Mouse (Mus musculus) intestine, embryonic 14.5 days (tissue): ENCODE results near the gene Chrd. TPM values are rescaled to one million over a fixed set of nuclear protein-coding genes. Genes with fewer than 3 reads are reported as not detected.
A peak's percentile ranks its signal among the peaks of the same experiment; 100 is the strongest.

Source experiments
- ATAC-seq: fragments of 200-750 bp; cut with Nextera tagmentation; replicated peaks from 2 replicates; pipeline ENCODE4 v1.8.0; 2017; ENCODE audit warnings: low read depth, moderate number of reproducible peaks, moderate TSS enrichment, moderate library complexity; ENCODE audit not compliant: low FRiP score, low TSS enrichment
- DNase-seq: peaks from one replicate; pipeline ENCODE4 v3.0.0-alpha.2; 2018; ENCODE audit warnings: low spot score
- H3K27ac ChIP-seq: fragments of 300-500 bp; sonication (generic); 2 replicates; pipeline ENCODE4 v1.5.1; 2014; ENCODE audit warnings: low read depth, mild to moderate bottlenecking, control low read depth
- H3K27me3 ChIP-seq: fragments of 300-500 bp; sonication (generic); replicated peaks from 2 replicates; pipeline ENCODE4 v1.6.1; 2014; ENCODE audit warnings: low read length, control low read depth; ENCODE audit not compliant: control insufficient read depth, insufficient read depth
- H3K36me3 ChIP-seq: fragments of 300-500 bp; sonication (generic); 2 replicates; pipeline ENCODE4 v1.6.1; 2014; ENCODE audit warnings: low read length, control low read depth; ENCODE audit not compliant: control insufficient read depth, insufficient read depth
- H3K4me1 ChIP-seq: fragments of 300-500 bp; sonication (generic); replicated peaks from 2 replicates; pipeline ENCODE4 v1.6.1; 2014; ENCODE audit warnings: low read length, control low read depth, mixed read lengths; ENCODE audit not compliant: control insufficient read depth, insufficient read depth
- H3K4me2 ChIP-seq: fragments of 300-500 bp; sonication (generic); 2 replicates; pipeline ENCODE4 v1.6.1; 2014; ENCODE audit warnings: low read length
- H3K4me3 ChIP-seq: fragments of 300-500 bp; sonication (generic); 2 replicates; pipeline ENCODE4 v1.5.1; 2014; ENCODE audit warnings: low read depth, low read length, control low read depth, mixed read lengths
- H3K9ac ChIP-seq: fragments of 300-500 bp; sonication (generic); 2 replicates; pipeline ENCODE4 v1.6.1; 2014; ENCODE audit warnings: mild to moderate bottlenecking, low read length
- H3K9me3 ChIP-seq: fragments of 300-500 bp; sonication (generic); 2 replicates; pipeline ENCODE4 v1.6.1; 2016; ENCODE audit warnings: low read length, control low read depth; ENCODE audit not compliant: control insufficient read depth
- WGBS: fragments of 180-500 bp; shearing (Covaris S2); extraction: QIAGEN DNeasy Blood & Tissue Kit; methylation state at CpG from one replicate; pipeline ENCODE4 v1.1.7; 2014; 5-methylcytosine and 5-hydroxymethylcytosine counted together
- polyA plus RNA-seq: library from polyadenylated mRNA; unstranded; fragments of >200 nt; fragmentation: Nextera tagmentation; extraction: Ambion mirVana; gene quantifications from 2 replicates; pipeline ENCODE4 v1.2.1, GENCODE M21; 2014

Chrd gene
- polyA plus RNA-seq, 1 experiment from 2014 or later, result 4.2 TPM

DNA sequence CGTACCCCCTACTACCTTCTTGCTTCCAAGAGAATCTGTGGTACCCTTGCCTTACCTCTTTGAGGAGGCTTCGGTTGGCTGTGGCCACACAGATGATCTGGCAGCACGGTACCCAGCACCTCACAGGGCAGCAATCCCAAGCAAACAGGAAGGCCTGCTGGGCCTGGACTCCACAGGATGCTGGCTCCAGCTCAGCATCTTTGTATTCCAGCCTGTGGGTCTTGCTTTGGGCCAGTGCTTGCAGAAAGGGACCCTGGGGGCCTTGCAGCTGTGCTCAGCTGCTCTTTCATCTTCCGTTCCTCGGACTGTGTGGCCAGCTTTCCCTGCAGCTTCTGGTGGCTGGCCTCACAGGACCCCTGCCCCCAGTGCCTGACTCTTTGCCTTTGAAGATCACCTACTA, 32.9 kb upstream of the Chrd start:
- Histone ChIP-seq H3K9ac (no peak overlapping the region), H3K27ac (no peak overlapping the region), H3K4me3 (no peak overlapping the region), H3K4me2 (no peak overlapping the region), H3K4me1 (peaks cover 22% of the 10 kb centered on the region), H3K9me3 (no peaks in the 10 kb centered on the region), H3K36me3 (peaks cover 11% of the 10 kb centered on the region; the same call in 1 of the 2 replicates), H3K27me3 (no peaks in the 10 kb centered on the region)
- no peak for ATAC-seq
- no peak for DNase-seq
- 54% methylated on average over 5 of the region's 5 CpGs for WGBS

DNA sequence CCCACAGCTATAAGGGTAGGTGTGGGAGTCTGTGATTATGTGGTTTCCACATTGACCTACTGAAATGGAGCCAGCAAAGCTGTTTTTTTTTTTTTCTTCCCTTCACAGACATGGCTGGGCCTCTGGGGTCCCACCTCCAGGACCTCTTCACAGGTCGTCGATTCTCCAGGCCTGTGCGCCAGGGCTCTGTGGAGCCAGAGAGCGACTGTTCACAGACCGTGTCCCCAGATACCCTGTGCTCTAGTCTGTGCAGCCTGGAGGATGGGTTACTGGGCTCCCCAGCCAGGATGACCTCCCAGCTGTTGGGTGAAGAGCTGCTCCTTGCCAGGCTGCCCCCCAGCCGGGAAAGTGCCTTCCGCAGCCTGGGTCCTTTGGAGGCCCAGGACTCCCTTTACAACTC, 31.6 kb upstream of the Chrd start:
- ATAC-seq (no peak), DNase-seq (no peak)
- Histone ChIP-seq H3K27me3 (no peaks in the 10 kb centered on the region), H3K27ac (0 out of 2 replicates have a peak overlapping the region, but pooled peaks have one; percentile 33), H3K4me1 (peaks cover 15% of the 10 kb centered on the region), H3K4me2 (no peak overlapping the region), H3K4me3 (no peak overlapping the region), H3K9ac (no peak overlapping the region; the same call in 1 of the 2 replicates), H3K9me3 (no peaks in the 10 kb centered on the region), H3K36me3 (peaks cover 23% of the 10 kb centered on the region)
- 55% methylated on average over 7 of the region's 7 CpGs for WGBS

DNA sequence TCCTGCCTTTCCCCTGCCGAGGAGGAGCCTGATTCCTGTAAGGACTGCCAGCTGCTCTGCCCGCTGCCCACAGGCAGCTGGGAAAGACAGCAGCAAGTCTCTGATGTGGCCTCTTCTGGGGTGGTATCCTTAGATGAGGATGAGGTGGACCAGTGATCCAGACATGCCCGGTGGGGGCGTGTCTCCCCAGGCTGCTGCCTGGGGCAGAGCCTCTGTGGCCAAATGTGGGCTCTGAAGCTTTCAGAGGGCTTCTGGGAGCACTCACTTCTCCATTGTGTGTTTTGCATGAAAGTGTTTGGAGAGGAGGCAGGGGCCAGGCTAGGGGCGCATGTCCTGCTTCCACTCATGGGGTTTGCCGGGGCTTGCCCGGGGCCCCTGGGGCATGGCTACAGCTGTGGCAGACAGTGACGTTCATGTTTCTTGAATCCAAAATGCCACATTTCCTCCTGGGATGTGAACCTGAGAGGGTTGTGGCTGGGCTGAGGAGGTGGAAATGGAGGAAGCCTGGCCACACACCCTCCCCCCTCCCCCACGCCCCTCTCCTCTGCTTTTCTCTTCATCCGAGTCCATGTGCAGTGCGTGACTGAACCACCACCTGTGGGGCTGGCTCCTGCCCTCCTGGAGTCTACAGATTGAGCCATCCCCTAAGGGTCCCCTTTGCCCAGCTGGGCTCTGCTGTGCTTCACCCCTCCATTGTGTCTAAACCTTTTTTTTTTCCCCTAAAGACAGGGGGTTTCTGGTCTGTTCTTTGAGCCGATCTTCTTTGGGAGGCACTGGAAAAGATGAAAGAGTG, 31.0 kb upstream of the Chrd start:
- DNase-seq (no peak), ATAC-seq (no peak)
- H3K4me2 ChIP-seq, result no peak overlapping the region
- H3K36me3 ChIP-seq, result peaks cover 28% of the 10 kb centered on the region
- H3K27me3 ChIP-seq, result no peaks in the 10 kb centered on the region
- no peak overlapping the region for H3K4me3 ChIP-seq
- WGBS, result 21% methylated on average over 12 of the region's 12 CpGs
- peak overlapping the region; percentile 10 for H3K9ac ChIP-seq
- H3K27ac ChIP-seq, result 0 out of 2 replicates have a peak overlapping the region, but pooled peaks have one; percentile 33
- peaks cover 15% of the 10 kb centered on the region for H3K4me1 ChIP-seq
- H3K9me3 ChIP-seq, result no peaks in the 10 kb centered on the region

DNA sequence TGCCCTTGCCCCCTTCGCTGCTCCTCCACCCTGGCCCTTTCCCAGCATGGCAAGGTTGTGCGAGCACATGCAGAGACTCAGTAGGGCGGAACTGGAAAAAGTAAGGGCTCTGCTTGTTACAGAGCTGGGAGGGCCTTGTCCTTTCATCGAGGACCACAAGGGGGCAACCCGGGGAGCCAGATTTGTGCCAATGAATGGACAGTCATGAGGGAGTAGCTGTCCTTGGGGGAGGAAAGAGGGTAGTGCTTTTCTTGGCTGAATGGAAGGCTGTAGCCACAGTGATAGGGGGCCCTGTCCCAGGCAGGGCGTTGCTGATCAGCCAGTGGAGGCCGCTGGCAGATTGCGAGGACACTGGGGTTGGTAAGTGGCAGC, 30.4 kb upstream of the Chrd start:
- WGBS, result 14% methylated on average over 8 of the region's 8 CpGs
- Histone ChIP-seq H3K27me3 (no peaks in the 10 kb centered on the region), H3K9me3 (no peaks in the 10 kb centered on the region), H3K4me3 (no peak overlapping the region), H3K4me1 (peaks cover 15% of the 10 kb centered on the region), H3K4me2 (no peak overlapping the region), H3K9ac (peak overlapping the region; percentile 7; the same call in 1 of the 2 replicates), H3K27ac (no peak overlapping the region), H3K36me3 (peaks cover 34% of the 10 kb centered on the region)
- peak; percentile 68 for ATAC-seq
- peak; percentile 81 for DNase-seq

DNA sequence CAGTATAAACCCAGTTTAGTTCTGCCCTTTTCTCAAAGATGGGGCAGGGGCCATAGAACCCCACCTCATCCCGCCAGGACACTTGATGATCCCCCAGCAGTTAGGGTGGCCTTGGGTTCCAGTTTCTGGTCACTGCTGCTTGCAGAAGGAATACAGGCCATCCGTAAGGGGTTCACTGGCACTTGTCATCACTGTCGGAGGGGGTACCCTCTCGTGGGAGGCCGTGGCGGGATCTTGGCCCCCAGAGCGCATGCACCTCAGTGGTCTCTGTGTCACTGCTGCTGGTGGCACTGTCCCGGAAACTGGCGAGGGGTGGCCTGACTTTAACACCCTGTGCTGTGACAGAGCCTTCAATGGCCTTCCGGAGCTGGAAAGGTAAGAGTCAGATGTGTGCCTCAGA, 29.9 kb upstream of the Chrd start:
- 95% methylated on average over 10 of the region's 10 CpGs for WGBS
- no peak overlapping the region for H3K9ac ChIP-seq

DNA sequence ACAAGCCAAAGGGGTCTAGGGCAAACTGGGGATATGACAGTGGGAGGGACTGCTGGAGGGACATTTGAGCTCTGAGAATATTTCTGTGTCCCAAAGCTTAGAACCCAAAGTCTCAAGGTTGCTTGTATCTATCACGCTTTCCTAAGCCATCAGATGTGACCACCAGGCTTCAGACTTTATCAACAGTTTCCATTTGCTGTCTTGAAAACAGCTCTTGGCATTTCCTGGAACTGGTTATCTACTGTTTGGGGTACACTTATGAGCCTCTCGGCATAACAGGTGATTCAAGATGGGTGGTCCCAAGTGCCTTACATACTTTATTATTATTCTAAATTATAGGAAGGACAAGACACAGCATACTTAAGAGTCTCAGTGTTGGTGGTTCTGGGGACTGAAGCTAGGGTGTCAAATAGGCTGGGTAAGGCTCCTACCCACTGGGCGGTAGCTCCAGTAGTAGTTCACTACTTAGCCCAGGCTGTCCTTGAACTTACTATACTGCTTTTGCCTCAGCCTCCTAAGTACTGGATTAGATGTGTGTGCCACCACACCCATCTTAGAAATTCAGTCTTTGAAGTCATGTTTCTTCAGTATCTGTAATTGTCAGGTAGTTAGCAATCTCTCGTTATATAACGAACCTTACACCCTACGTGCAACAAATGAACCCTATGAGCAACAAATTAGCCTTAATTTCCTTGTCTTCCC, 29.1 kb upstream of the Chrd start:
- Histone ChIP-seq H3K4me3 (no peak overlapping the region), H3K4me2 (no peak overlapping the region), H3K27me3 (no peaks in the 10 kb centered on the region), H3K4me1 (peaks cover 15% of the 10 kb centered on the region), H3K27ac (no peak overlapping the region), H3K36me3 (peaks cover 48% of the 10 kb centered on the region), H3K9ac (no peak overlapping the region), H3K9me3 (no peaks in the 10 kb centered on the region)
- no peak for ATAC-seq
- WGBS, result 89% methylated on average over 6 of the region's 6 CpGs
- DNase-seq, result no peak

More for the DNA sequence above, 29.9 kb upstream of the Chrd start:
- Histone ChIP-seq H3K36me3 (peaks cover 40% of the 10 kb centered on the region), H3K27ac (no peak overlapping the region), H3K4me2 (no peak overlapping the region), H3K27me3 (no peaks in the 10 kb centered on the region), H3K4me3 (no peak overlapping the region), H3K9me3 (no peaks in the 10 kb centered on the region), H3K4me1 (peaks cover 15% of the 10 kb centered on the region)
- no peak; the same call in 1 of the 2 replicates for ATAC-seq
- DNase-seq, result no peak

DNA sequence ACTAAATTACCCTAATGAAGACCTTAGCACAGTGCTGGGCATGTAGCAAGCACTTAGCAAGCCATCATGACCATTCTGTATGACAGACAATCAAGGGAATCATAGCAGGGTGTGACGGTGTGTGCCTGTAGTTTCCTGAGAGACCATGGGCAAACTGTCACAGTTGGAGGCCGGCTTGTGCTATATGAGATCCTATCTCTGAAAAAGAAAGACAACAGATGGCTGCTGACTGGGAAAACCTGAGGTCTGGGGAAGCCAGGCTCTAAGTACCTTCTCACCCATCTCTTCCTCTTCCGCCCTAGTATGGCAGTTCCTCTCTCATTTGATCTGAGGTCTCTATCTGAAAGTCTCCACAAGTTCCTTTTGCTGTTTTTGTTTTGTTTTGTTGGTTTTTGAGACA, 27.1 kb upstream of the Chrd start:
- Histone ChIP-seq H3K9ac (no peak overlapping the region), H3K9me3 (no peaks in the 10 kb centered on the region), H3K27me3 (no peaks in the 10 kb centered on the region), H3K4me3 (no peak overlapping the region), H3K27ac (no peak overlapping the region), H3K4me2 (no peak overlapping the region), H3K36me3 (peaks cover 49% of the 10 kb centered on the region), H3K4me1 (peaks cover 15% of the 10 kb centered on the region)
- no peak for ATAC-seq
- WGBS, result 84% methylated on average over 3 of the region's 3 CpGs
- DNase-seq, result no peak

DNA sequence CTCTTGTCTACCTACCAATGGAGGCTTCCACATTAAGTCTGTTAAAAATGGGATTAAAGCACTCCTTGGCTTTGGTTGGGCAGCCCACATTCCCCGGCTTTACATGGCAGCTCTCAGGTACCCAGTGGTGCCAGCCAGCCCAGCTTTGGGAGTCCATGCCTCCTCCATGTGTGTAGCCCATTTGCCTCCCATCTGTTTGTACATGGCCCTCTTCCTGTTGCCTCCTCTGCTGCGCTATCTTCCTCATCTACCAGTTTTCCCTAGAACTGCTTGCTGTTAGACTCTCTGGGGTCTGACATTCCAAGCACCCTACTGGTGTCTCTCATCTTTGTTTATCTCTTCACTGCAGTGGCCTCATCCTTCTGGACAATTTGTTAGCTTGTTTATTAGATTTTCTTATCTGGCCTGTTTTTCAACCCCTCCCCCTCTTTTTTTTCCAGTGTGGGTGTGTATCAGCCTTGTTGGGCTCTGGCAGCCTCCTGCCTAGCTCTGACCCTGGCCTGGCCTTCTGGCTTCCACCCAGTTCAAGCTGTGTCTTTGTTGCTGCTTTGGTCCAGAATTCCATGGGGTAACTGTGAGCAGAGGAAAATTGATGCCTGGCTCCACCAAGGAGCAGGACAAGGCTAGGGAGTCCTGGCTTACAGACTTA, 26.4 kb upstream of the Chrd start:
- Histone ChIP-seq H3K36me3 (peaks cover 54% of the 10 kb centered on the region), H3K9me3 (no peaks in the 10 kb centered on the region), H3K27ac (no peak overlapping the region), H3K9ac (no peak overlapping the region), H3K4me3 (no peak overlapping the region), H3K4me1 (peaks cover 12% of the 10 kb centered on the region), H3K4me2 (no peak overlapping the region), H3K27me3 (no peaks in the 10 kb centered on the region)
- no peak for DNase-seq
- 80% methylated on average over 2 of the region's 2 CpGs for WGBS
- no peak for ATAC-seq
